Mouse (Mus musculus): ENCODE measurements at regions not wholly inside any gene's neighbourhood (a gene's known extent, or its start where the extent isn't known, plus 50 kb on each side); places are given as distances from the start of the nearest gene placed in this dataset.

- no peak for DNase-seq (ENCODE audit: low read depth, low spot score)
Measured at GRCm38 (mm10) chr15:97620261-97620660, 85.4 kb downstream of the Rpap3 start.

DNA sequence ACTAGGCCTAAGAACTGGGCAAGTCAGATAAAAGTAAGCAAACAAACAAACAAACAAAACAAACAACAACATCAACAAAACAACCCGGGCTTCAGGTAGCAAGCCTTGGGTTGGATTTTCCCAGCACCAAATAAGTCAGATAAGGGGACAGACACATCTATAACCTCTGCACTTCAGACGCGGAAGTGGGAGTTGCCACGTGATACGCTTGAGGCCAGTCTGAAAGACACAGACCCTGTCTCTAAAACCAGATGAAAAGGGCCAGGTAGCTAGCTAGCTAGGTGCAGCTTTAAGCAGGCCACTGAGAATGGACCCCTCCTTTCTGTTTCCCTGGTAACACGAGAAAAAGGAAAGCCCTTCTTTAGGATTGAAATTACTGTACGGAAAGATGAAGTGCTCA, 85.9 kb downstream of the Rpap3 start:
- DNase-seq (ENCODE audit: low read depth, low spot score), result no peak

DNA sequence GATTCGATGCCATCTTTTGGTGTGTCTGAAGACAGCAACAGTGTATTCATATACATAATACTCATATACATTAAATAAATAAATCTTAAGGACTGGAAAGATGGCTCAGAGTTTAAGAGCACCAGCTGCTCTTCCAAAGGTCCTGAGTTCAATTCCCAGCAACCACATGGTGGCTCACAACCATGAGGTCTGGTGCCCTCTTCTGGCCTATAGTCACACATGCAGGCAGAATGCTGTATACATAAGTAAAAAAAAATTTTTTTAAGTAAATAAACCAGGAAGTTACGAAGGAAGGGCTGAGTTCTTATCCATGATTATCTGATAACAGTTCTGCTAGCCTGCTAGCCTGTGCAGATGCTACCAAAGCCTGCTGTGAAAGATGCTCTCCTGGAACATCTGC, 93.3 kb downstream of the Rpap3 start:
- DNase-seq (ENCODE audit: low read depth, low spot score), result no peak

DNA sequence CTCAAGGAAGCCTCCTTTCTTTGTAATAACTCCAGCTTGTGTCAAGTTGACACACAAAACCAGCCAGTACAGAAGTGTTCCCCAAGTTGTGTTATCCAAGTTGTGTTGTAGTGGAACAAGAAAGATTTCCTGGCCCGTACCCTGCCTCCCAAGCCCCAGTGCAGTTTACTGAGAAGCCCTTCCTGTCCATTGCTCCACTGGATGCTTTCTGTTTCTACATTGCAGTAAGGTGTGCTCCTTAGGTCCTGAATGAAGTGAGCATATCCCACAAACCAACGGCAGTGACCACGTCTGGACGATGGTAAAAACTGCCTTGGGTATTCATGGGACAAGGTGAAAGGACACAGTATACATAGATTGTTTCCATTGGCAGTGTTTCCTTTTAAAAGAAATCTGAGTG, 94.9 kb downstream of the Rpap3 start:
- no peak for DNase-seq (ENCODE audit: low read depth, low spot score)

DNA sequence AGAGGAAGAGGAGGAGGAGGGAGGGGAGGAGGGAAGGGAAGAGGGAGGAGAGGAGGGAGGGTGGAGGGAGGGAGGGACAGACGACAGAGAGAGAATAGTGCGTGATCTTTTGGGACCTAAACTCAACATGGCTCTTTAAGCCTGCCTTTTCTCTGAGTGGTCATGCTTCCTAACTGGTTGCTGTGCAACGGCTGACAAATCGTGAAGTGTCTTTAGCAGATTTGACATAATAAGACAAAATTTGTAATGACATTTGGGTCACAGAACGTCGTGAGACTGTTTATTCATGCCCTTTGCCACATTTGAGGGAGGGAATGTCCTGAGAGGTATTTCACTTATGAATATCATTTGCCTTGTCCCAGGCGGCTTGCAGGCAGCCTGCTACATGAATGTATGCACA, 96.1 kb downstream of the Rpap3 start:
- DNase-seq (ENCODE audit: low read depth, low spot score), result no peak

GRCm38 (mm10) chr15:97608651-97609050, 97.0 kb downstream of the Rpap3 start:
- no peak for DNase-seq (ENCODE audit: low read depth, low spot score)

DNA sequence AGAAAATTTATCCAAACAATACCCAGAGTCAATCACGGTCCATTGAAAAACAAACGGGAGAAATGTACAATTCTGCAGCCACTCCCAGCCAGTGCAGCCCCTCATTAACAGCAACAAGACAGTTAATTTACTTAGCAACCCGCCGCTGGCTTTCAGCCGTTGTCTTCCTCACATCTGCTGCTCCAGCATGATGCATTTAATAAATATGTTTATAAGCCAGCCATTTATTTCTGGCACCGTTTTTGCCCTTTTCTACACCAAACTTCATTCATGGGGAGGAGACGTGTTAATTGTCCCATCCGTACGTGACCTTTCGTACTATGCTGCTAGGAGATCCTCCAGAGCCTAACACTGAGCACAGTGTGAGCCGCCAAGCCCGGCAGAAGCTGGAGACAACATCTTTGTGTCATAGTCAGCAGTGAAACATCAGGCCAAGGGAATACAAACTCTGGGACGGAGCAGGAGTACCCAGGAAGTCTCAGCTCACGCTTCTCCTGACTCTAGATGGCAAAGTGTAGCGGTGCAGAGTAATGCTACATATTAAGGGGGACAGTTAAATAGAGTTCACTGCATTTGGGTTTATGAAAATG, 97.9 kb downstream of the Rpap3 start:
- peak; percentile 33 for DNase-seq (ENCODE audit: low read depth, low spot score)

GRCm38 (mm10) chr15:97606630-97607381, 98.8 kb downstream of the Rpap3 start:
- peak; percentile 91 for DNase-seq (ENCODE audit: low read depth, low spot score)

DNA sequence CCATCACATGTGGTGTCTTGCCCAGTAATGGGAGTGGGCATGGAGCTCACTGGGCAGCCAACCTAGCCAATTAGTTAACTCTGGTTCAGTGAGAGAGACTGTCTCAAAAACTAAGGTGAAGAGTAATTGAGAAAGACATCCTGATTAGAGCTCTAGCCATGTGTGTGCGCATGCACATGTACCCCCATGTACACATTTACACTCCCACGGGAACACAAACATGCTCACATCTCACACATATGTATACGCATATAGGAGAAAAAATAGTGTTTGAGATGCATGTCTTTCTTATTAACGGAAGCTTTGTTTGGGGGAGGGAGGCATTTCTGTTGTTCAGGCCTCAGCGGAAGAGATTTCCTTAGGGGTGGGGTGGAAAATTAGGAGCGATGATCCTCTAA, 99.4 kb downstream of the Rpap3 start:
- no peak for DNase-seq (ENCODE audit: low read depth, low spot score)

DNA sequence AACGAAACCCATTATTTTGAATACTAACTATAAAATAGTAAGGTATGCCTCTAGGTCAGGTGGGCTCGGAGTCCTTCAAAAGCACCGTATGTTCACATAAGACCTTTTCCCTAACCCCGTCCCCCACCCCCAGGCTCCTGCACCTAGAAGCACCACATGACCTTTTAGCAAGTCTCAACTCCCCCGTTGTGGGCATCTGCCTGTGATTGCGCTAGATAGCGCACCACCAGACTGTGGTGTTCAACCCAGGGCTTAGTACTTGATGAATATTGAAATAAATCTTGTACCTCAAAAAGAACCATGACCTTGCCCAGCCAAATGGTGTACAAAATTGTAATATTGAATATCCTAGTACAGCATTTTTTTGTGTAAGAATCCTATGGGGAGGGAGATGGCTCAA, 99.8 kb downstream of the Rpap3 start:
- DNase-seq (ENCODE audit: low read depth, low spot score), result no peak

DNA sequence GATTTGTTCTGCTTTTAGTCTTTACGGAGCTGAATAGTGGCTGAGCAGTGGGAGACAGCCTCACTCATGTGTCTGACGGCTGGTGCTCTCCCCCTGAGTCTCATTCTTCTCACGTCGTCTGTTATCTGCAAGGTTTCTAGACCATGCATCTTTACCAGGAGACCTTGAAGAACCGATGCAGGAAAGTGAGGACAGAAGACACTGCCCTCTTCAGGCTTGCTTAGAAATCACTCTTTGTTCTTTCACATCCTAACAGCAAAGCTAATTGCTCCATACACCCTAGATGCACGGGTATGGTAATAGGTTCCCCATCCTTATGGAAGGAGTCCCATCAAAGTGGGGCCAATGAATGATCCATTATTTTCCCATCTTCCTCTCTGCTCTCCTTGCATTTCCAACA, 102.1 kb downstream of the Rpap3 start:
- DNase-seq (ENCODE audit: low read depth, low spot score), result peak; percentile 48

GRCm38 (mm10) chr15:97598270-97598669, 107.4 kb downstream of the Rpap3 start:
- DNase-seq (ENCODE audit: low read depth, low spot score), result peak; percentile 40

GRCm38 (mm10) chr15:97596514-97597081, 109.0 kb downstream of the Rpap3 start:
- no peak for DNase-seq (ENCODE audit: low read depth, low spot score)

DNA sequence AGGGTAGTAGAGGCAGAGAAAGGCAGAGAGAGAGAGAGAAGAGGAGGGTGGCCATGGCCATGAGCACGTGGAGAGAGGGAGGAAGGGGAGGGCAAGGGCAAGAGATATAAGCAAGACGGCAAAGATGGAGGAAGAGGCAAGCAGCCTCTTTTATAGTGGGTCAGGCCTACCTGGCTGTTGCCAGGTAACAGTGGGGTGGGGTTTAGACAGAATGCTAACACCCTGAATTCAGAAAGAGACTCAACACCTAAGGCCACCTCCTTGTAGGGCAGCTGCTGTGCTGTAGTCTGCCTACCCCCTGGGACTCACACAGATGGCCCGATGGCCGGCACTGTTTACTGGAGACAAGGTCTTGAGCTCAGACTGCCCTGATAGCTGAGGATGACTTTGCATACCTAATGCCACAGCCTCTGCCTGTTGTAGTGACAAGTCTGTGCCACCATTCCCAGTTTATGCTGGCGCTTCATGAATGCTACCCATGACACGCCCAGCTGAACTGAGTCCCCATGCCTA, 110.3 kb downstream of the Rpap3 start:
- no peak for DNase-seq (ENCODE audit: low read depth, low spot score)

DNA sequence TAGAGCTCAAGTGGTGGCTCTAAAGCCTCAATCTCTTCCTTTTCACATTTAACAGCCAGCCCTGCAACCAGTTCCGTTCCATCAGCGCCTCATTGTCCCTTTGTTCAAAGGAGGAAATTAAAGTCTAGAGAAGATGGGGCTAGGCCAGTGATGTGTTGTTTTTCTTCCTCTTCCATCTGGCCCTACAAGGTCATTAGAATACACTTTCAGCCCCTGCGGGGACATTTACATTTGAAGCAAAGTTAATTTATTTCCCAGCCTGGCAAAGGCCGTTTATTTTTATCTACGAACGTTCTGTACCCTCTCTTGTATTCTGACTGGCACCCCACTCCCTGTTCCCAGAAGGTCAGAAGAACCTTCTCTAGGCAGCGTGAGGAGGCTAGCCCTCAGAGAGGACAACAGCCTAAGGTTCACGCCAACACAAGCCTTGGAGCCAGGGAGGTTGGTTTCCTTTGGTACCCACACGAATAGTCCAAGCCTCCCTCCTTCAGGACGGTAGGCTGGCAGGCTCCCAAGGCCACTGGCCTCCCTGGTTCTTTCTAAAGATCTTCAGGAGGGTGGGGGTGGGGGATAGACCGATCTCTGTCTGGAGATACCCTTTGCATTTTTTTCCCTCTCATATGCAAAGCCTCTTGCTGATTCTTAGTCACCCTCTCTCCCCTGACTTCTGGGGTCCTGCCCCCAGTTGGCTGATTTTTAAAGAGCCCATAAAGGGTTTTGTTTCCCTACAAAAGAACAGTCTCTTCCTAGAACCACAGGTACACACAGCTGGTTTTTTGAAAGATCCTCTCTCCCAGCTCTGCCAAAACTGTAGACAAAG, 111.6 kb downstream of the Rpap3 start:
- no peak for DNase-seq (ENCODE audit: low read depth, low spot score)

GRCm38 (mm10) chr15:97592786-97593185, 112.8 kb downstream of the Rpap3 start:
- no peak for DNase-seq (ENCODE audit: low read depth, low spot score)

DNA sequence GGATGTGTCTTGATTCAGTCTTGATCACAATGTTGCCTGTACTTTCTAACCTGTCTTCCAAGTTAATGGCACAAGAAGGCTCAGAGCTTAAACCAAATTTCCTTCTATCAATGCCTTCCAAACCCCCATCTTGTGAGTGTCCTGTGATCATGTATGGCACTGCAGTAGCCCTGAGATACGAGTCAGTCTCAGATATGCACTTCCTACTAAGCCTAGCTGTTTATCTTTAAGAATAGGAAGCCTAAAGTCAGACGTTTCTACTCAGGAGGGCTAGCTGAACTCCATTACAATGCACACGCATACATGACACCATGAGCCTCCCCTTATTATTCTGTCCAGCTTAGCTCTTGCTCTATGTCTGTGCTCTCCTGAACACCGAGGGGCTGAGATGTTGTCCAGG, 114.2 kb downstream of the Rpap3 start:
- DNase-seq (ENCODE audit: low read depth, low spot score), result no peak

GRCm38 (mm10) chr15:97590732-97591292, 114.8 kb downstream of the Rpap3 start:
- no peak for DNase-seq (ENCODE audit: low read depth, low spot score)

GRCm38 (mm10) chr15:97587571-97588205, 117.9 kb downstream of the Rpap3 start:
- DNase-seq (ENCODE audit: low read depth, low spot score), result no peak

GRCm38 (mm10) chr15:97581724-97582154, 123.9 kb downstream of the Rpap3 start:
- DNase-seq (ENCODE audit: low read depth, low spot score), result peak; percentile 70

DNA sequence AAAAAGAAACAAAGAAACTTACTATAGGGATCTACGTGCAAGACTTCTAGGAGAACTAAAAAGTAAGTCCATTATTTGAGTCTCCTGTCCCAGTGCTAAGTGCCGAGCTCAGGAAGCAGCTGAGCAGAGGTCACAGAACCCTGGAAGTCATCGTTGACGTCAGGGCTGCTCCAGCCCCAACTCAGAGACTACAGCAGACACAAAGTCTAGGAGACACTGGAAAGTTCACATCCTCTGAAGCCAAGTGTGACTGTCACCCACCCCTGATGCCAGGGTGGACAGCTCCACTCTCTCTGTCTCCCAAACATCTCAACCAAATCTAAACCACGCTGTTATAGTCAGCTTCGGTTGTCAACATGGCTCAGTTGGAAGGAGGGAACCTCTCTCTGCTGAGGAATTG, 124.9 kb downstream of the Rpap3 start:
- DNase-seq (ENCODE audit: low read depth, low spot score), result no peak

Data from brain, adult 2 months (tissue).